Mouse (Mus musculus) frontal cortex, adult (tissue): ENCODE measurements around the gene Hpcal1.
"Not testable (repeated sequence)": the region's sequence is repeated elsewhere in the genome, so short reads cannot be mapped to it uniquely, and the experiment has no call there.

Source experiments
- ATAC-seq: cut with Nextera tagmentation; 2 replicates; pipeline ENCODE4 v1.9.2; 2017; ENCODE audit warnings: mild to moderate bottlenecking, moderate library complexity, mixed read lengths; ENCODE audit not compliant: low TSS enrichment

Gene Hpcal1

GRCm38 (mm10) chr12:17779093-17779492 lies 88.4 kb downstream of the Hpcal1 start:
- no peak for ATAC-seq

- no peak for ATAC-seq
These were observed 98.8 kb downstream of the Hpcal1 start for GRCm38 (mm10) chr12:17789486-17789885.

GRCm38 (mm10) chr12:17791111-17791510 lies 100.5 kb downstream of the Hpcal1 start:
- ATAC-seq = no peak

GRCm38 (mm10) chr12:17792756-17793155 lies 102.1 kb downstream of the Hpcal1 start:
- ATAC-seq = no peak

- ATAC-seq = no peak
These were observed 105.1 kb downstream of the Hpcal1 start for GRCm38 (mm10) chr12:17795660-17796278.

GRCm38 (mm10) chr12:17798261-17798660 lies 107.6 kb downstream of the Hpcal1 start:
- ATAC-seq = not testable (repeated sequence)

GRCm38 (mm10) chr12:17808542-17808941 lies 117.9 kb downstream of the Hpcal1 start:
- no peak for ATAC-seq

GRCm38 (mm10) chr12:17835279-17835678 lies 144.6 kb downstream of the Hpcal1 start:
- ATAC-seq = not testable (repeated sequence)
